Mouse (Mus musculus) lung, embryonic 14.5 days (tissue): ENCODE data around the gene 4931409K22Rik. TPM values are rescaled to one million over a fixed set of nuclear protein-coding genes. Genes with fewer than 3 reads are reported as not detected.

ENCODE experiments used
- ATAC-seq: fragments of 200-750 bp; cut with Nextera tagmentation; 2 replicates; pipeline ENCODE4 v1.8.0; 2017; ENCODE audit warnings: mild to moderate bottlenecking, moderate TSS enrichment, moderate library complexity; ENCODE audit not compliant: insufficient read depth
- DNase-seq: peaks from one replicate; pipeline ENCODE4 v3.0.0-alpha.2; 2015
- H3K27ac ChIP-seq: fragments of 300-500 bp; sonication (generic); 2 replicates; pipeline ENCODE4 v1.5.1; 2014; ENCODE audit warnings: low read depth, mild to moderate bottlenecking, moderate library complexity
- H3K27me3 ChIP-seq: fragments of 300-500 bp; sonication (generic); 2 replicates; pipeline ENCODE4 v1.6.1; 2014; ENCODE audit warnings: low read length, control low read depth; ENCODE audit not compliant: insufficient read depth
- H3K36me3 ChIP-seq: fragments of 300-500 bp; sonication (generic); 2 replicates; pipeline ENCODE4 v1.6.1; 2014; ENCODE audit warnings: control low read depth; ENCODE audit not compliant: insufficient read depth
- H3K4me1 ChIP-seq: fragments of 300-500 bp; sonication (generic); 2 replicates; pipeline ENCODE4 v1.6.1; 2014; ENCODE audit warnings: antibody characterized with exemption, control low read depth; ENCODE audit not compliant: insufficient read depth
- H3K4me2 ChIP-seq: fragments of 300-500 bp; sonication (generic); 2 replicates; pipeline ENCODE4 v1.6.1; 2014; ENCODE audit warnings: mild to moderate bottlenecking
- H3K4me3 ChIP-seq: fragments of 300-500 bp; sonication (generic); 2 replicates; pipeline ENCODE4 v1.5.1; 2014; ENCODE audit warnings: low read depth, low read length
- H3K9ac ChIP-seq: fragments of 300-500 bp; sonication (generic); 2 replicates; pipeline ENCODE4 v1.6.1; 2014
- H3K9me3 ChIP-seq: fragments of 300-500 bp; sonication (generic); 2 replicates; pipeline ENCODE4 v1.6.1; 2016; ENCODE audit warnings: low read depth, low read length, control low read depth
- CTCF ChIP-seq: IDR thresholded peaks from 2 replicates; pipeline ENCODE4 v1.5.1; 2016; ENCODE audit warnings: antibody characterized with exemption, low read depth
- WGBS: fragments of 180-500 bp; shearing (Covaris S2); extraction: QIAGEN DNeasy Blood & Tissue Kit; methylation state at CpG from one replicate; pipeline ENCODE4 v1.1.7; 2014; 5-methylcytosine and 5-hydroxymethylcytosine counted together
- polyA plus RNA-seq: library from polyadenylated mRNA; unstranded; fragments of >200 nt; fragmentation: Nextera tagmentation; extraction: Ambion mirVana; gene quantifications from 2 replicates; pipeline ENCODE4 v1.2.1, GENCODE M21; 2014

The 4931409K22Rik gene
- polyA plus RNA-seq, 1 experiment from 2014 or later = not detected

DNA sequence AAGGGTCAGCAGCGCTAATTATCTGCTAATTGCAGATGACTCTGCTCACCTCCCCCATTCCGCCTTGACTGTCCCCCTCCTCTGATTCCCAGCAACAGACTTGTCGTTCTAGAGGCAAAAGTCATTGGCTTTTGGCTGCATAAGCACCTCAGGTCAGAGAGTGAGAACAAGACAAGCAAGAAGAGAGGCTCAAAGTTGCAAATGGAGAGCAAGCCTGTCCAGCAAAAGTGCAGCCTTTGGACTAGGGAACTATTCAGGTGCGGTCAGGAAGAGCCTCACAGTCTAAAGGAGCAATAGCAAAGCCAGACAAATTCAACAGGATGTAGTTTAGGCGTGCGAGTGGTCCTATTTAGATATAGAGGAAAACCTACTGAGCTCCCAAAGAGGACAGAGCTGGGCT, 28.8 kb downstream of the 4931409K22Rik start:
- WGBS = 19% methylated on average over 6 of the region's 6 CpGs
- Histone ChIP-seq H3K27ac (no peak overlapping the region), H3K9ac (no peak overlapping the region), H3K4me2 (no peak overlapping the region), H3K36me3 (no peaks in the 10 kb centered on the region), H3K27me3 (peaks cover 80% of the 10 kb centered on the region), H3K4me3 (no peak overlapping the region), H3K4me1 (no peaks in the 10 kb centered on the region), H3K9me3 (no peaks in the 10 kb centered on the region)
- no peak for TF ChIP-seq CTCF
- no peak for ATAC-seq
- no peak for DNase-seq

DNA sequence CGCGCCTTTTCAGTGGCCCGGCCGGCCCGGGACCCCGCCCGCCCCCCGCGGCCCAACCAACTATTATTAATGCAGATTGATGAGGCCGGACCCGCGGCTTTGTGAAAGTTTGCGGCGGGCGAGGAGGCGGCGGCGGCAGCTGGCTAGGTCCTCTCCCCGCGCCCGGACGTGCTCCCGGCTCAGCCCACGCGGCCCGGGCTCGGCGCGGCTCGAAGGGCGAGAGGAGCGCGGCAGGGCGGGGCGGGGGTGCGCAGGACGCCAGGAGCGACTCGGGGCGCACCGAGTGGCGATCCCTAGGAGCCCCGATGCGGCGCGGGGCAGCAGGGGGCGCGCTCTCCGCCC, 29.7 kb downstream of the 4931409K22Rik start, which contains the start of gene Gbx1:
Gene Gbx1 (minus strand): TSS at position 314 of the 342 bp plus-strand sequence.
- Histone ChIP-seq H3K27ac (no peak within 1 kb of the TSS), H3K4me3 (peak within 1 kb of the TSS; percentile 38), H3K36me3 (no peaks in the 10 kb centered on the region), H3K9ac (no peak within 1 kb of the TSS; the same call in 1 of the 2 replicates), H3K4me2 (peak within 1 kb of the TSS; percentile 72), H3K27me3 (peaks cover 89% of the 10 kb centered on the region), H3K9me3 (no peaks in the 10 kb centered on the region), H3K4me1 (no peaks in the 10 kb centered on the region)
- DNase-seq = peak; percentile 49
- TF ChIP-seq CTCF = no peak
- WGBS = under 1% methylated on average over 49 of the region's 49 CpGs
- peak; percentile 55; the same call in 1 of the 2 replicates for ATAC-seq

- TF ChIP-seq CTCF = no peak
- peak; percentile 35; the same call in 1 of the 2 replicates for ATAC-seq
- no peaks in the 10 kb centered on the region for H3K9me3 ChIP-seq
- no peaks in the 10 kb centered on the region for H3K4me1 ChIP-seq
- H3K4me3 ChIP-seq = peak overlapping the region; percentile 38
- H3K36me3 ChIP-seq = no peaks in the 10 kb centered on the region
- DNase-seq = no peak
- peak overlapping the region; percentile 72 for H3K4me2 ChIP-seq
- H3K27me3 ChIP-seq = peaks cover 92% of the 10 kb centered on the region
- WGBS = under 1% methylated on average over 93 of the region's 109 CpGs
- no peak overlapping the region; the same call in 1 of the 2 replicates for H3K9ac ChIP-seq
- H3K27ac ChIP-seq = no peak overlapping the region
Observed at GRCm38 (mm10) chr5:24526190-24526888, 30.3 kb downstream of the 4931409K22Rik start.

GRCm38 (mm10) chr5:24525360-24526189, 31.0 kb downstream of the 4931409K22Rik start:
- DNase-seq = no peak
- no peak overlapping the region for H3K27ac ChIP-seq
- H3K27me3 ChIP-seq = peaks cover 87% of the 10 kb centered on the region
- H3K9me3 ChIP-seq = no peaks in the 10 kb centered on the region
- no peak overlapping the region for H3K9ac ChIP-seq
- no peak for ATAC-seq
- 3% methylated on average over 34 of the region's 34 CpGs for WGBS
- peak overlapping the region; percentile 38 for H3K4me3 ChIP-seq
- H3K4me2 ChIP-seq = peak overlapping the region; percentile 72
- no peaks in the 10 kb centered on the region for H3K36me3 ChIP-seq
- no peak for TF ChIP-seq CTCF
- H3K4me1 ChIP-seq = no peaks in the 10 kb centered on the region

DNA sequence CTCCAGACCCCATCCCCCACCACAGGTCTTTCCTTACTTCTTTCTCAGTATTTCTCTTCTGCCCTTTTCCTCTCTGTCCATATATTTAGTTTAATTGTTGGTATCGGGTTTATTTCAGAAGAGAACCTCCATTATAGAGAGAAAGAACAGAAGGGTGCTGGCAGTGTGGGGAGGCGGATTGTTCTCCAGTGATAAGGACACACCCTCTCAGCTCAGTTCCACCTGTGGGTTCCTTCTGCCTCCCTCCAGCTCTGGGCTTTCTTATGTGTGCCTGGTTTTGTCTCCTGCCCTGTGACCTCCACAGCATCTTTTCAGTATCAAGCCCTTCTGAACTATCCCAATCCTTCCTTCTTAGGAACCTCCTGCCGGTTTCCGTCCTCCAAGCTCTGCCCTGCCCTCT, 32.1 kb downstream of the 4931409K22Rik start:
- 15% methylated on average over 4 of the region's 4 CpGs for WGBS
- Histone ChIP-seq H3K4me3 (no peak overlapping the region), H3K27me3 (peaks cover 90% of the 10 kb centered on the region), H3K4me2 (no peak overlapping the region), H3K9ac (no peak overlapping the region), H3K4me1 (no peaks in the 10 kb centered on the region), H3K36me3 (no peaks in the 10 kb centered on the region), H3K27ac (no peak overlapping the region), H3K9me3 (no peaks in the 10 kb centered on the region)
- no peak for TF ChIP-seq CTCF
- DNase-seq = no peak
- no peak for ATAC-seq

- Histone ChIP-seq H3K36me3 (no peaks in the 10 kb centered on the region), H3K27ac (no peak overlapping the region), H3K4me1 (no peaks in the 10 kb centered on the region), H3K4me3 (no peak overlapping the region), H3K9ac (no peak overlapping the region), H3K9me3 (no peaks in the 10 kb centered on the region), H3K27me3 (peaks cover 84% of the 10 kb centered on the region), H3K4me2 (no peak overlapping the region)
- no peak for ATAC-seq
- TF ChIP-seq CTCF = no peak
- 58% methylated on average over 8 of the region's 8 CpGs for WGBS
- no peak for DNase-seq
Observed at GRCm38 (mm10) chr5:24523806-24524205, 32.8 kb downstream of the 4931409K22Rik start.

GRCm38 (mm10) chr5:24521366-24521765, 35.2 kb downstream of the 4931409K22Rik start:
- no peak for TF ChIP-seq CTCF
- 56% methylated on average over 8 of the region's 8 CpGs for WGBS
- no peak overlapping the region for H3K27ac ChIP-seq
- H3K9ac ChIP-seq = no peak overlapping the region
- H3K4me2 ChIP-seq = no peak overlapping the region
- DNase-seq = no peak
- peaks cover 64% of the 10 kb centered on the region for H3K27me3 ChIP-seq
- no peaks in the 10 kb centered on the region for H3K9me3 ChIP-seq
- H3K4me3 ChIP-seq = no peak overlapping the region
- ATAC-seq = no peak
- no peaks in the 10 kb centered on the region for H3K36me3 ChIP-seq
- H3K4me1 ChIP-seq = no peaks in the 10 kb centered on the region
